Mouse (Mus musculus) cerebellum, postnatal 36 days (tissue): ENCODE results near the gene Lmo4.

Experiments used
- DNase-seq, 2 experiments: peaks; one replicate each; pipeline ENCODE4 v3.0.0; 2021 to 2022; ENCODE audit warnings: mixed read lengths in 2 of 2

Gene Lmo4

DNA sequence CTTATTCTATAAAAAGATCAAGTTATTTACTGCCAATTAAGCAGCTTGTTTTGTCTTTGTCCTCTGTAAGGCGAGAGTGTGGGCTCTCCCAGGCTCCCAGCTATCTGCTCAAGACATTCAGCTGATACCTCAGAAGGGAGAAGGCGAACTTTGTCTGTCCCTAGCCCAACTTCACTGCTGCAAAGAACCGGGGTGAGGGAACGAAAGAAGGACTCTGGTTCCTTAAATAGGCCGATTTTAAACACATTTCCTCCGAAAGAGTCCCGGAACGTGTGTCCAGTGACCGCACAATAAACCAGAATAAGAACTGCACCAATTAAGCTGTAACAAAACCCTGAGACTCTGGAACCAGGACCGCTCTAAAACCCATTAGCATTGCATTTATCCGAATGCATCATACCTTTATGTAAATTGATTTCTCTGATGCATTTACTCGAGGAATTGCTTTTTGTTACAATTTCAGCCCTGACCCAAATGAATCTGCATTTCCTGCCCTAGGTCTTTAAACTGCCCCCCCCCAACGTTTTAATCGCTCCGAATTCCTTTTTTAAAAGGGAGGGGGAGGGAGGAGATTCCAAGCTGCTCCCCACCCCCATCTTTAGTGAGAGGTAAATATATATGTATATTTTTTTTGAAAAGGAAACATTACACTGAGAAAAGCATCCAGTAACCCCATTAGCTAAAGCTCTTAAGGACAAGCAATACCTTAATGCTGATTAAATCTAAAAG lies 1.6 kb downstream of the Lmo4 start:
- no peak for DNase-seq

DNA sequence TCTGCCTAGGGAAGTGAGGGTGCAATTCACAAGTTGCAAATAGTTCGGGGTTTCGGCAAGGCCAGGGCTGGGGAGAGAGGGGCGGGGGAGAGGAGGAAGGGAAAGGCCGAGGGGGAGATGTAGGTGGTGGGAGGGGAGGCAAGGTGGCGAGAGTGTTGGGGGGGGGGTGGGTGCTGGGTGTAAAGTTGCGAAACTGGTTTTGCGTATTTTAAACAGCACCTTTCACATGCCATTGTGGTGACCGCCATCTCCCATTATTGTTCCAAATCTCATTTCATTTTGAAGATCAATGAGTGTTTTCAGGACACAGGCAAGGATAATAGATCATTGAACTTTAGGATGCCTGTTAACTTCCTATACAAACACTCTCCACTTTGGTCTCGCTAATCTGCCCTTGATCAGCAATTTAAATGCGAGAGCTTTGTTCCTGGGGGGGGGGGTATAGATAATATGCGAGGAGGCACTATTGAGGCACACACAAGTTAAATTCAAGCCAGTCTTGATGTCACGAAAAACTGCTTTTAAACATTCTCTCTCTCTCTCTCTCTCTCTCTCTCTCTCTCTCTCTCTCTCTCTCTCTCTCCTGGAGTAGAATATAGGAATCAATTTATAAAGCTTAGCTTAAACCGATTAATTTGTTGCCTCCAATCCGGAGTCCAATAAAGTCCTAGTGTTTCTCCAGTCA lies 2.3 kb downstream of the Lmo4 start:
- no peak for DNase-seq

- DNase-seq: peak; percentile 42 to 54
Observed at GRCm38 (mm10) chr3:144201794-144202573, 3.0 kb downstream of the Lmo4 start.

DNA sequence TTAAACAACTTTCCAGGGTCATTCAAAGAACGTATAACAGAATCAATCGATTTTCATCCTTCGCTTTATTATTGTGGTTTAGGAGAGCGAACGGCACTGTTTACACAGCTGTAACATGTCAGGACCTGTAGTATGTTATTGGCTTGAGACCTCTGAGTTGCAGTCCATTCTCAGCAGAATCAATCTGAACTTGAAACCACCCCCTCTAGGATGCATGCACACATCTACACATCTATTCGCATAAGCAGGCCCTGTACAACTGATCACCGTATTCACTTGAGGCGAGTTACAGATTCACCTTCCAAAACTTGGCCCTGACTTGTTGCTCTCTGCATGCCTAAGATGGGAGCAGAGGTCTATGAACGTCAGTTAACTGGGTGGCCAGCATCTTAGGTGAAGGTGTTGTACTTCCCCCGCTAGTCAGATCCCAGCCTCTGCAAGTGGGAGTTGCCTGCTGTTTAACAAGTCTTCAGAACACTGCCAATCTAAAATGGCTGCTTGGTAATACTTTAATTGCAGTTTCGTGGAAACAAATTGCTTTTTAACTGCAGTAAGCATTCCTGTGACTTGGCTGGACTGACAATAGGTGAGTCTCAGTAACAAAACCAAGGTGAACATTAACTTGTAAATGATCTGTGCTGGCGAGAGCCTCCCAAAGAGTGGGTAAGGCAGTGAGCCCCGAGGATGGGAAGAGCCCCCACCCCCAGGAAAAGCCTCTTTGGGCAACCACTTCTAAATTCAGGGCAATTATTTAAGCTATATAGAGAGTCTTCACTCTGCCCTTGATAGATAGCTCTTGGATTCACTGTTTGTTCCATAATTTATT lies 19.5 kb downstream of the Lmo4 start:
- DNase-seq: no peak

- no peak for DNase-seq
Observed at GRCm38 (mm10) chr3:144184918-144185317, 20.1 kb downstream of the Lmo4 start.

DNA sequence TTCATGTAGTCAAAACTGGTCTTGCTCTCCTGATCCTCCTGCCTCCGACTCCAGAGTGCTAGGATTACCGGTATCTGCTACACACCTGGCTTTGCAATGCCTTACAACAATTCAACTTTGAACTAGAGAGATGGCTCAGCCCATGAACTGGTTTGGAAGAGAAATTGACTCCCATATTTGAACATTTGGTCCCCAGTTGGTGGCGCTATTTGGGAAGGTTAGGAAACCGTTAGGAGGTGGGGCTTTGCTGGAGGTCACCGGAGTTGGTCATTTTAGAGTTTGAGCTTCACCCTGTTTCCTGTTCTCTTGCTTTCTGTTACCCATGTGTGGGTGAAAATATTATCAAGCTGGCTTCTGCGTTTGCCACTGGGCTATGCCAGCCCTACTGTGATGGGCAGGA lies 22.8 kb downstream of the Lmo4 start:
- no peak for DNase-seq

DNA sequence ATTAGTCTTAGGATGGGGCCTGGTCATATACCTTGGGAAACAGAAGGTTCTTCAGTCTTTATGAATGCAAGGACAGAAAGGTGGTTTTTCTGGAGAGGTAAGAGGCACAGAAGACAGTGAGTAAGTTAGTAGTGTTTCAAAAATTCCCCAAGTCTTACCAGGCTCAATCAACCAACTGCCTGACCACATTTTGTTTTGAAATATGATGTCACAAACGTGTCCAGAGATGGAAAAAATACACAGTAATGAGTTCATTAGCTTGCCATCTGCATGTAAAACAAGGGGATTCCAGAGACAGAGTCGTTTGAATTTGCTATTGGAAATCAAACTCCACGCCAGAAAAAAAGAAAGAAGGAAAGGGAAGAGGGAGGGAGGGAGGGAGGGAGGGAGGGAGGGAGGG lies 26.1 kb downstream of the Lmo4 start:
- DNase-seq: no peak

DNA sequence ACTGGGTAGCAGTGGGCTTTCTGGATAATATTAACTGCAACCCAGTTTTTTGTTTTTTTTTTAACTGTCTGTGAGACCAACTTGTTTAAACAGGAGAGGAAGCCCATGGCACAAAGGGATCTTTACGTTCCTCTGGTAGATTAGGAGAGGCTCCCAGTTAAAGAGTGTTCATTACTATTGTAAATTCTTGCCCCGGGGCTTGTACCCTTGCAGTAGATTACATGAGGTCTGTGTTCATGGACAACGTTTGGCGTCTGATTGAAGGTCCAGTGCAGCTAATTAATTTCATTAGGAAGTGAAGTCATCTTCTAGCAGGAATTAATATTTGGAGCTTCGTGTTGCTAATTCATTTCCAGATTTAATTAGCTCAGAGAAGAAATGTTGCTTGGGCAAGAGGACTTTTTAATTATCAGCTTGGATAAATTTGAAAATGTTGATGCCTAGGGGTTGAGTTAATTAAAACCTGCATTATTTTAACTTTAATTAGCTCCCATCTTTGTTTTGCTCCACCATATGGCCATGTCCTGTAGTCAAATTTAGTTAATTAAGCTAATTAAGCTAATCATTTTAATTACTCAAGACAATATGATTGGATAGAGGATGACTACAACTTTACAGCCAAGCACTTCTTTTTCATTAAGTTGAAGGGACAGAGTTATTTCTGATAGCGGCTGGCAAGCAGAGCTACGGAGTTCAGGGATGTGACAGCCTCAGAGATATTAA lies 31.0 kb downstream of the Lmo4 start:
- no peak for DNase-seq

DNA sequence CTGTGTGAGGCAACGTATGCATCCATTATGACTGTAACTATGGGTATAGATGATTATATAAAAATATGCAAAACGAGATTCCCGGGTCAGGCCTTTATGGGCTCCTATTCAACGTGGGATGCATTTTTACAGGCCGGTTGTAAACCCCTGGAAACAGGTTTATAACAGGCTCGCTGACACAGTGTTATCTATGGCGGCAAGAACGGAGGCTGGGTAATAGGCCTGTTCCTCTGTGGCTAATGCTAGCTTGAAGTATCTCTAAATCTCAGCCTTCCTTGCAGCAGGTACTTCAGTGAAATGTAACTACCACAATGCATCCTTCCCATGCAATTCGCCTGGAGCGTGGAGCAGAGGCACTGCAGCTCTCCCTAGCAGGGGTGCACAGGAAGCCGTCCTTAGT lies 31.9 kb downstream of the Lmo4 start:
- DNase-seq: no peak

DNA sequence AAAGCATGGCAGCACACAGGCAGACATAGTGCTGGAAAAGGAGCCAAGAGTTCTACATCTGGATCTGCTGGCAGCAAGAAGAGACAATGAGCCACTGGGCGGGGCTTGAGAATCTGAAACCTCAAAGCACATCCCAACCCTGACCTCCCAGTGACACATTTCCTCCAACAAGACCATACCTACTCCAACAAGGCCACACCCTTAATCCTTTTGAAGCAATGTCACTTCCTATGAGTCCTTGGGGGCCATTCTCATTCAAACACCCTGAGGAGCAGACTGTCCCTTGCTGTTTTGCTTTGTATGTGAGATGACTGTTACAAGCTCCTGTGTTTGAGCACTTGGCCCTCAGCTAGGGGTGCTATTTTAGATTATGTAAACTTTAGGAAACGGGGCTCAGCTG lies 33.3 kb downstream of the Lmo4 start:
- no peak for DNase-seq

DNA sequence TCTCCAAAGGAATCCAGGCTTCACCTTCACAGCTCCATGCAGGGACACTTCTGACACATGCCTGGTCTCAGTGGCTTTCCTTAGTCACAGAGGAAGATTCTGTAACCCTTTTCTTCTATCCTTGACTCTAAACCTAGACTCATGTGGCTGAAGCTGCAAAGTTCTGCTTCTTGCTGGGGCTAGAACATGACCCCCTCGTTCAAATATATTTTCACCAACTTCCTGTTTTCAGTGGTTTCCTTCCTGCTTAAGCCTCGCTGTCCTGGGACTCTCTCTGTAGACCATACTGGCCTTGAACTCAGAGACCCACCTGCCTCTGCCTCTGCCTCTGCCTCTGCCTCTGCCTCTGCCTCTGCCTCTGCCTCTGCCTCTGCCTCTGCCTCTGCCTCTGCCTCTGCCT lies 34.5 kb downstream of the Lmo4 start:
- no peak for DNase-seq

GRCm38 (mm10) chr3:144166439-144167155 lies 38.4 kb downstream of the Lmo4 start:
- no peak for DNase-seq

- DNase-seq: no peak
Observed at GRCm38 (mm10) chr3:144165439-144165838, 39.6 kb downstream of the Lmo4 start.

- DNase-seq: no peak
Observed at GRCm38 (mm10) chr3:144164665-144165385, 40.2 kb downstream of the Lmo4 start.

GRCm38 (mm10) chr3:144163718-144164117 lies 41.3 kb downstream of the Lmo4 start:
- DNase-seq: no peak

GRCm38 (mm10) chr3:144162156-144162555 lies 42.9 kb downstream of the Lmo4 start:
- no peak for DNase-seq

GRCm38 (mm10) chr3:144161261-144161660 lies 43.8 kb downstream of the Lmo4 start:
- DNase-seq: peak in 1 of 2 experiments; percentile 6

- DNase-seq: no peak
Observed at GRCm38 (mm10) chr3:144155746-144156145, 49.3 kb downstream of the Lmo4 start.

GRCm38 (mm10) chr3:144153395-144153794 lies 51.6 kb downstream of the Lmo4 start:
- DNase-seq: no peak

DNA sequence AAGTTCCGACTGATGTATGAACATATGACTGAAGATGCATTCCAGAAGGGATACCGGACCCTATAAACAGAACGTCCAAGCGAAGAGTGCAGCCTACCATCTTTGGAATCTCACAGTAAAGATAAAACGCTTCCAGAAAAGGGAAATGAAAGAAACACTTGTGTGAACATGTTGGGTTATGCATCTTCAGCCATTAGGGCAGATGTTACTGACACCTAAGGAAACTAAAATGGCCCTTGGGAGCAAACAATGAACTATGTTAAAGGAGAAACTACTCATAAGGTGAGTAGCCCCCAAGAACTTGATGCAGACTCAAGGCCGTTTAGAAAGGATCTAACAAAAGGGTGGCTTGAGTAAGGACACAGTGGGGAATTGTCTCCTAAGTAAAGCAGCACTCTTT lies 54.0 kb downstream of the Lmo4 start:
- no peak for DNase-seq

GRCm38 (mm10) chr3:144148234-144148633 lies 56.8 kb downstream of the Lmo4 start:
- no peak for DNase-seq
